Mouse (Mus musculus) ES-E14 (cell line): ENCODE measurements around the gene Cmtm3.

Experiments used
- HCFC1 ChIP-seq: IDR thresholded peaks from 2 replicates; pipeline ENCODE4 v1.6.1; 2012; ENCODE audit warnings: low read length, inconsistent platforms, borderline replicate concordance; ENCODE audit not compliant: insufficient read depth
- MAFK ChIP-seq: IDR thresholded peaks from 2 replicates; pipeline ENCODE4 v1.6.1; 2014; ENCODE audit warnings: mild to moderate bottlenecking, low read depth, low read length, inconsistent platforms; ENCODE audit not compliant: insufficient read depth

DNA sequence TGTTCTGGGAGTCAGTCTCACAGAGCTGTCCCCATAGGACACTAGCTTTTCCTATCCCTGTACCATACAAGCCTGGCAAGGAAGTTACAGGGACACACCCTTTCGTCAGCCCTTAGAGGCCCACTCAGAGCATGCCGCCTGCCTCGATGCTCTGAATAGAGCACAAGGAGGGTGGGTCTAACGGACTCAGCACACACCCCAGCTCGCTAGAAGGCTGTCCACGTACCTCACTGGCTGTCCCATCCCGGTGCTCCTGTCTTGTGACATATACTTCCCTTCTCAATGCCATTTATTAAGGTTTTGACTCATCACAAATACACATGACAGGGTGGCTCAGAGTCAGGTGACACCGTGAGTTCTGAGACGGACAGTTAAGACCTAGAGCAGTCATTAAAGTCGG lies 15.3 kb downstream of the Cmtm3 start:
- no peak for TF ChIP-seq HCFC1
- TF ChIP-seq MAFK: no peak
